Mouse (Mus musculus) neural tube, embryonic 13.5 days (tissue): Measurements from ENCODE around the gene Jakmip3. TPM values are rescaled to one million over a fixed set of nuclear protein-coding genes. Genes with fewer than 3 reads are reported as not detected.

Experiments
- ATAC-seq: fragments of 200-750 bp; cut with Nextera tagmentation; 2 replicates; pipeline ENCODE4 v1.8.0; 2017; ENCODE audit warnings: low read depth, mild to moderate bottlenecking, moderate TSS enrichment, moderate library complexity
- H3K27ac ChIP-seq: fragments of 300-500 bp; sonication (generic); replicated peaks from 2 replicates; pipeline ENCODE4 v1.5.1; 2015; ENCODE audit warnings: moderate library complexity, mild to moderate bottlenecking, inconsistent platforms
- H3K27me3 ChIP-seq: fragments of 300-500 bp; sonication (generic); 2 replicates; pipeline ENCODE4 v1.6.1; 2015; ENCODE audit warnings: mild to moderate bottlenecking, inconsistent platforms
- H3K36me3 ChIP-seq: fragments of 300-500 bp; sonication (generic); 2 replicates; pipeline ENCODE4 v1.6.1; 2015; ENCODE audit warnings: mild to moderate bottlenecking, inconsistent platforms
- H3K4me1 ChIP-seq: fragments of 300-500 bp; sonication (generic); replicated peaks from 2 replicates; pipeline ENCODE4 v1.6.1; 2015; ENCODE audit warnings: inconsistent platforms
- H3K4me2 ChIP-seq: fragments of 300-500 bp; sonication (generic); 2 replicates; pipeline ENCODE4 v1.6.1; 2015; ENCODE audit warnings: inconsistent platforms, mild to moderate bottlenecking, moderate library complexity
- H3K4me3 ChIP-seq: fragments of 300-500 bp; sonication (generic); 2 replicates; pipeline ENCODE4 v1.5.1; 2015; ENCODE audit warnings: mild to moderate bottlenecking, inconsistent platforms
- H3K9ac ChIP-seq: fragments of 300-500 bp; sonication (generic); 2 replicates; pipeline ENCODE4 v1.6.1; 2015; ENCODE audit warnings: moderate library complexity, mild to moderate bottlenecking, inconsistent platforms
- H3K9me3 ChIP-seq: fragments of 300-500 bp; sonication (generic); 2 replicates; pipeline ENCODE4 v1.6.1; 2016; ENCODE audit warnings: inconsistent platforms
- WGBS: fragments of 180-500 bp; shearing (Covaris S2); methylation state at CpG from one replicate; pipeline ENCODE4 v1.1.7; 2015; 5-methylcytosine and 5-hydroxymethylcytosine counted together
- polyA plus RNA-seq: library from polyadenylated mRNA; unstranded; fragments of >200 nt; fragmentation: Nextera tagmentation; extraction: Ambion mirVana; gene quantifications from 2 replicates; pipeline ENCODE4 v1.2.1, GENCODE M21; 2015

Gene Jakmip3
- polyA plus RNA-seq, 1 experiment from 2014 or later = 5.1 TPM

DNA sequence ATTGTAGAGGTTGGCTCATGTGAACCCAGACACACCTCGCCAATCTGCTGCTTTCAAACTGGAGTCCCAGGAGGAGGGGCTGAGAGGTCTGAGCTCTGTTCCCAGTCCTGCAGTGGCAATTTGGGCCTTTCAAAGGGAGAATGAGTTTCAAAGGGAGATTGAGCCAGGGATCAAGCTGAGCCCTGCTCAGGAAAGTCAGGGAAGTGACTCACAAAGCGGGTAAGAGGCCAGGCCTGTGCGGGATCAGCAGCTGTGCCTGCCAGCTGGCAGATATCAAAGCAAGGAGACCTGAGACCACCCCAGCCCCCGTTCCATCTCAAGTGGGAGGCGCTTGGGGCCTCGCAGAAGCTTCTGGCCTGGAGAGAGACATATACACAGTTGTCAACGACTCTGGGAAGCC is 136.8 kb downstream of the Jakmip3 start:
- no peaks in the 10 kb centered on the region for H3K36me3 ChIP-seq
- H3K4me1 ChIP-seq = peaks cover 80% of the 10 kb centered on the region
- H3K9ac ChIP-seq = 0 out of 2 replicates have a peak overlapping the region, but pooled peaks have one; percentile 43
- peak overlapping the region; percentile 96 for H3K27ac ChIP-seq
- no peaks in the 10 kb centered on the region for H3K27me3 ChIP-seq
- no peaks in the 10 kb centered on the region for H3K9me3 ChIP-seq
- WGBS = 12% methylated on average over 7 of the region's 7 CpGs
- ATAC-seq = no peak
- no peak overlapping the region for H3K4me3 ChIP-seq
- peak overlapping the region; percentile 21; the same call in 1 of the 2 replicates for H3K4me2 ChIP-seq

DNA sequence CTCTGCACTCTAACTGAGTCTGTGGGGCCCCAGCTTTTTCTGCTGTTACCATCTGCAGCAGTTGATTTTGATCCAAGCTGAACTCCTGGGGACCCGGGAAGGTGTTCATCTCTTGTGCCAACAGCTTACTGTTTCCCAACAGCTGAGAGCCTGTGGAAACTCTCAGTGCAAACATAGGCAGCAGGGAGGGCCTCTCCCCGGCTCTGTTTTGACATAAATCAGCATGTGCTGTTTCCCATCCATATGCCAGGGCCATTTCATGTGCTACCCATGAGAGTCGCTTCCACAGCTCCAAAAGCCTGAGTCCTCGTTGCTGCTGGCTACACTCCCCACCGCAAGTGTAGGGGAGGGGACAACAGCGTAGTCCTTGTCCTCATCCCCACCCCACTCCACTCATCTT is 137.7 kb downstream of the Jakmip3 start:
- peak overlapping the region; percentile 21 for H3K4me2 ChIP-seq
- 27% methylated on average over 6 of the region's 6 CpGs for WGBS
- H3K36me3 ChIP-seq = no peaks in the 10 kb centered on the region
- peak overlapping the region; percentile 96 for H3K27ac ChIP-seq
- peak overlapping the region; percentile 43; the same call in 1 of the 2 replicates for H3K9ac ChIP-seq
- ATAC-seq = peak; percentile 5; the same call in 1 of the 2 replicates
- H3K9me3 ChIP-seq = no peaks in the 10 kb centered on the region
- H3K4me3 ChIP-seq = no peak overlapping the region
- peaks cover 74% of the 10 kb centered on the region for H3K4me1 ChIP-seq
- no peaks in the 10 kb centered on the region for H3K27me3 ChIP-seq

DNA sequence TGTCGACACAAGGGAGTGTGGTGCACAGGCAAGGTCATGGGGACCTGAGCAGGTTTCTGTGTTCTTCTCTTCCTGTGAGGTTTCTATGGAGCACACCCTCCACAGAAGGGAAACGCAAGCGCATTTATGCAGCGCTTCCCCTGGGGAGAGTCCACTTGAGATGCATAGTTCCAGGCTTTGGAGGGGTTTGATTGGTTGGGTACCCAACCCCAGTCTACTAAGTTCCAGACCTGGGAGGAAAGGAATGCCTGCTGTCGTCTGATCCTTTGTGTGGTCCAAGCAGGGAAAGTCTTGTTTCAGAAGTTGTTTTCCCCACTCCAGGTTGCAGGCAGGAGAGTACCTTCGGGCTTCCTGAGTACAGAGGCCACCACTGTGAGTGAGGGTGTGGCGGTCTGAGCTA is 138.6 kb downstream of the Jakmip3 start:
- WGBS = 64% methylated on average over 7 of the region's 7 CpGs

DNA sequence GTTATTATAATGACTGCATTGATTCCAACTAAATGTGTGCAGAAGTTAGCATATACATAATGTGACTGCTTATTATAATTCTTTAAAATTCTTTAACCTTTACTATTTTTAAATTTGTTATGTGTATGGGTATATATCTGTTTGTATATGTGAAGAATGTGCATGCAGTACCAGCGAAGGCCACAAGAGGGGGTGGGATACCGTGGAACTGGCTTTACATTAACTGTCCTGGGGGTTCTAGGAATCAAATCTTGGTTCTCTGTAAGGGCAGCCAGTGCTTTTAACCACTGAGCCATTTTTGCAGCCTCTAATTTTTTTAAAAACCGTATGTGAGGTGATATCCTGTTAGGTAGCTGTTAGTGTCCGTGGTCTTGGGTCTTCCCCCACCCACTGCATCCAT is 140.2 kb downstream of the Jakmip3 start:
- no peak for ATAC-seq
- H3K27me3 ChIP-seq = no peaks in the 10 kb centered on the region
- no peaks in the 10 kb centered on the region for H3K9me3 ChIP-seq
- H3K27ac ChIP-seq = 0 out of 2 replicates have a peak overlapping the region, but pooled peaks have one; percentile 73
- no peaks in the 10 kb centered on the region for H3K36me3 ChIP-seq
- peaks cover 56% of the 10 kb centered on the region for H3K4me1 ChIP-seq
- H3K9ac ChIP-seq = no peak overlapping the region
- H3K4me2 ChIP-seq = no peak overlapping the region
- H3K4me3 ChIP-seq = no peak overlapping the region
- WGBS = 72% methylated on average over 4 of the region's 4 CpGs

More for the DNA sequence above, 138.6 kb downstream of the Jakmip3 start:
- H3K4me3 ChIP-seq = no peak overlapping the region
- no peaks in the 10 kb centered on the region for H3K9me3 ChIP-seq
- H3K4me1 ChIP-seq = peaks cover 66% of the 10 kb centered on the region
- H3K36me3 ChIP-seq = no peaks in the 10 kb centered on the region
- no peak overlapping the region; the same call in 1 of the 2 replicates for H3K4me2 ChIP-seq
- ATAC-seq = no peak
- no peak overlapping the region for H3K9ac ChIP-seq
- H3K27ac ChIP-seq = peak overlapping the region; percentile 96
- H3K27me3 ChIP-seq = no peaks in the 10 kb centered on the region

DNA sequence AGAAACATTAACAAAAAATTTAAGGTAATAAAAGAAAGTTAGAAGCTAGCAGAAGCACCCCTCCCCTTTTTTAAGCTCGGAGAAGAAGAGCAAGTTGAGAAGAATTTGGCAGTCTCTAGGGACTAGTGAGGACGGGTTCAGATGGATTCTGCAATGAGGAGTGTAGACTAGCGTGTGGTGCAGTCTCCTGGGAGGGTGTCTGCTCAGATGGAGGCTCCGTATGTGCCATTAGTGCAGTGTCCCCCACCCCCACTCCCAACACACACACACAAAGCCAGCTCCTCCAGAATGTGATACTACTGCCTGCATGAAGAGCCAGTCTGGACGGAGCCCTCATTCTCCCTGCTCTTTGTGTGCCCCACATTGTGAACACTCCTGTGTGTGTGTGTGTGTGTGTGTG is 140.6 kb downstream of the Jakmip3 start:
- 33% methylated on average over 5 of the region's 5 CpGs for WGBS
- H3K27ac ChIP-seq = peak overlapping the region; percentile 73; the same call in 1 of the 2 replicates

DNA sequence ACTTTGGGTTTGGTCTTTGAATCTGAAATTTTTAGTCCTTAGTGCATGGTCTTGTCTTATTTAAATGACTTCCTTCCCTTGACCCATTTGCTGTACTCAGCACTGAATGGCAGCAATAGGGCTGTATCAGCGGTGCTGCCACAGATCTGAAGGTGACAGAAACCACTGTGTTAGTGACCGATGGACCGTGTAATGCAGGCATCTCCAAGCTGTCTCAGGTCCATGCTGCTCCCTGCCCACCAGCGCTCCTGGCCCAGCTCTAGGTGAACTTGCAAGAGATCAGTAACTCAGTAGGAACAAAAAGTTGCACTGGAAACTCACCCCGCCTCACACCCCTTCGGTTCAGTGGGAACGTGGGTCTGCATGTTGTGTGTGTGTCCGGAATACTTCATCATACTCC is 141.8 kb downstream of the Jakmip3 start:
- Histone ChIP-seq H3K27me3 (no peaks in the 10 kb centered on the region), H3K9me3 (no peaks in the 10 kb centered on the region), H3K4me1 (peaks cover 47% of the 10 kb centered on the region), H3K4me3 (no peak overlapping the region), H3K9ac (no peak overlapping the region), H3K4me2 (no peak overlapping the region), H3K36me3 (no peaks in the 10 kb centered on the region), H3K27ac (no peak overlapping the region; the same call in 1 of the 2 replicates)
- ATAC-seq = no peak
- WGBS = 57% methylated on average over 8 of the region's 8 CpGs

More for the DNA sequence above, 140.6 kb downstream of the Jakmip3 start:
- Histone ChIP-seq H3K4me1 (peaks cover 51% of the 10 kb centered on the region), H3K36me3 (no peaks in the 10 kb centered on the region), H3K27me3 (no peaks in the 10 kb centered on the region), H3K9me3 (no peaks in the 10 kb centered on the region), H3K4me3 (no peak overlapping the region), H3K9ac (no peak overlapping the region), H3K4me2 (no peak overlapping the region)
- ATAC-seq = no peak

DNA sequence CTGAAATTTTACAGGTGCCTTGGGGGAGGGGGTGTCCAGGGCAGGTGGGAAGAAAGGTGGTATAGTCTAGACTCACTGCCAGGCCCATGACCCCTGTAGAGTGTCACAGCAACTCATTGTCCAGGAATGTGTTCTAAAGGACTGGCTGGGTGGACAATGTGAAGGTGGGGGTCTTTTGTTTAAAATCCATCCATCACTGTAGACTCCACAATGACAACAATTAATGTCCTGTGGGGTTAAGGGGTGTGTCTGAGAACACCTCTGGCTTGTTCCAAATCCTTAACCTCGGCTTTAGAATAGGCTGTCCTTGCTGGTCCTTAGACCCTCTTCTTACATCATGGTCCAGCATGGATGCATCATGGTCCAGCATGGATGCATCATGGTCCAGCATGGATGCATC is 143.8 kb downstream of the Jakmip3 start:
- WGBS = 21% methylated on average over 1 of the region's 1 CpGs
- no peak overlapping the region for H3K4me3 ChIP-seq
- no peaks in the 10 kb centered on the region for H3K27me3 ChIP-seq
- no peaks in the 10 kb centered on the region for H3K9me3 ChIP-seq
- H3K36me3 ChIP-seq = peaks cover 1% of the 10 kb centered on the region; the same call in 1 of the 2 replicates
- H3K4me2 ChIP-seq = no peak overlapping the region
- no peak overlapping the region for H3K9ac ChIP-seq
- peaks cover 47% of the 10 kb centered on the region for H3K4me1 ChIP-seq
- no peak overlapping the region for H3K27ac ChIP-seq
- no peak for ATAC-seq

DNA sequence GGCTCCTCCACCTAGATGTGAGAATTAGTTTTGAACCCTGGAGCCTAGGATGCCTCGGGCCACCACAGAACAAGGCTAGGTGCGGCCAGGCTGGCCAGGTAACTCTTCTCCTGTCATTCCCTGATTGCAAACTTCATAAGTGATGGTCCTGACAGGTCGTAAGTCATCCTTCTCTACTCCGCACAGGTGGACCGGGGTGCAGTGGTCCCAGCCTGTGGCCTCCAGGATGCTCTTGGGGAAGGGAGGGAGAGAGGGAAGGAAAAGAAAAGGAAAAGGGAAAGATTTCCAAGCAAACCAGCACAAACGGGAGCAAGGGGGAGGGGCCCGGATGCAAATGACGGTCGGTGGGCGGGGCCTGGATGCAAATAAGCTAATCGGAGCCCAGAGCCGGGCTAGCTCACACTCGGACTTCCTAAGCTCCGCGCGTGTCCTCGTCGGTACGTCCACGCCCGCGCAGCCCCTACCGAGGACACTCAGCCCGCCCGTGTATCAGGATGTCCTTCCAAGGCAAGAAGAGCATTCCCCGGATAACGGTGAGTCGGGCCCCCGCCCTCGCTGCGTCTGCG is 145.2 kb downstream of the Jakmip3 start, which contains the start of gene Dpysl4:
Gene Dpysl4 (plus strand): TSS at position 373 of the 566 bp plus-strand sequence.
- Histone ChIP-seq H3K4me2 (peak within 1 kb of the TSS; percentile 69), H3K4me1 (peaks cover 60% of the 10 kb centered on the region), H3K4me3 (peak within 1 kb of the TSS; percentile 89), H3K36me3 (peaks cover 15% of the 10 kb centered on the region), H3K27me3 (no peaks in the 10 kb centered on the region), H3K27ac (peak within 1 kb of the TSS; percentile 91), H3K9ac (peak within 1 kb of the TSS; percentile 97), H3K9me3 (no peaks in the 10 kb centered on the region)
- 5% methylated on average over 32 of the region's 32 CpGs for WGBS
- peak; percentile 84 for ATAC-seq

DNA sequence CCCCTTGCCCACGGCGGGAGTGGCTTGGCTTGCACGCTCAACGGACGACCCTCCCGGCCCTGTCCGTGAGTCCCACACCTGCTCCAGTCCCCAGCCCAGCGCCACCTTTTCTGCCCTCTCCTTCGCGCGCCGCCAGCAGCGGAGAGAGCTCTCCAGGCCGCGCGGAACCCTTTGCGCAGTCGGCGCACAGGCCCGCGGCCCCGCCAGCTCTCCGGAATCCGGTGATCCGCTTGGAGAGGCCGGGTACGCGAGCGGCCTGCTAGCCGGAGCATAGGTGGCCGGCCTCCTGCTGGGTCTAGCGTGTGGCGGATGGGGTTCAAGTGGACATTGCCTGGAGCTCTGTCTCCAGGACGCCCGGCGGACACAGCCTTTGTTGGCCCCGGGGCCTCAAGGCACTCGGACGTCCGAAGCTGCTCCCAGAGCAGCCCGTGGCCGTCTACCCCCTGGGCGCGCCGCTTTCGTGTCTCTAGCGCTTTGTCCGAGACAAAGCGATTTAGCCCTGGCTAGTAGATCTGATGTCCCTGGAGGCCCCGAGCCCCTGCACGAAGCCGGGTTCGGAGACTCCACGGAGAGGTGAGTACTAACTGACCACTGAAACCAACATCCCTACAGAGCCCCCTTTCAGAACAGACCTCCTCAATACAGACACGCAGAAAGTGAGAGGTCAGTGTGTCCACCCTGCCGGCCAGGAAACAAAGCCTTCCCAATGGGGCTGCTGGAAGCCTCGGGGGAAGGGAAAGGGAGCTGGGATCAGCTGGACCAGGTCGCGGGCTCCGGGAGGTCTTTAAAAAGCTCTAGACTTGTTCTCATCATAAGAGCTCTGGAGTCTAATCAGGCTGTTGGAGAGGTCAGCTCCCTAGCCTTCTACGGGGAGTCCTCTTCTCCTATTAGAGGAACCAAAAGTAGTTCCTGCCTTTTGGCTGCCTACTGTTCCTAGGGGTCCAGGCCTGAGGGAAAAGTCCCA is 145.9 kb downstream of the Jakmip3 start:
- Histone ChIP-seq H3K9me3 (no peaks in the 10 kb centered on the region), H3K4me3 (peak overlapping the region; percentile 89), H3K9ac (peak overlapping the region; percentile 97), H3K4me2 (peak overlapping the region; percentile 69), H3K36me3 (peaks cover 23% of the 10 kb centered on the region), H3K4me1 (peaks cover 58% of the 10 kb centered on the region), H3K27ac (peak overlapping the region; percentile 91), H3K27me3 (no peaks in the 10 kb centered on the region)
- WGBS = 1% methylated on average over 61 of the region's 61 CpGs
- ATAC-seq = peak; percentile 51

DNA sequence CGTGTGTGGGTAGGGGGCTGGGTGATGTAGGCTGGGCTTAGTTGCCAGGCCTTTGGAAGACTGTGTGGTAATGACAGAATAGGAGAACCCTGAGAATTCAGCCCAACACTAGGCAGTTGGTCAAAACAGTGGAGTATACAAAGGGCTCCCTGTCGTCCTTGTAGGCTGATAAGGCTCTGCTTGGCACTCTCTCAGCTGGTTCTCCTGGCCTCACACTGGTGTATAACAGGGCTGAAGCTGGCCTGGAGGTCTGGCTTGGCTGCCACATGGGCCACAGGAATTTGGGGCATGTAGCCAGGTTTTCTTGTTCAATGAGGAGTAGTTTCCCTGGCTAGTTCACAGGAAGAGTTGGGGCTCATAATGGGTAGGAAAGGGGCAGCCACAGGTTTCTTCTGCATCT is 147.3 kb downstream of the Jakmip3 start:
- Histone ChIP-seq H3K36me3 (peaks cover 36% of the 10 kb centered on the region), H3K9me3 (no peaks in the 10 kb centered on the region), H3K4me2 (peak overlapping the region; percentile 69), H3K27me3 (no peaks in the 10 kb centered on the region), H3K4me1 (peaks cover 49% of the 10 kb centered on the region), H3K4me3 (peak overlapping the region; percentile 89), H3K27ac (peak overlapping the region; percentile 91), H3K9ac (peak overlapping the region; percentile 97)
- no peak for ATAC-seq
- WGBS = 51% methylated on average over 2 of the region's 2 CpGs

DNA sequence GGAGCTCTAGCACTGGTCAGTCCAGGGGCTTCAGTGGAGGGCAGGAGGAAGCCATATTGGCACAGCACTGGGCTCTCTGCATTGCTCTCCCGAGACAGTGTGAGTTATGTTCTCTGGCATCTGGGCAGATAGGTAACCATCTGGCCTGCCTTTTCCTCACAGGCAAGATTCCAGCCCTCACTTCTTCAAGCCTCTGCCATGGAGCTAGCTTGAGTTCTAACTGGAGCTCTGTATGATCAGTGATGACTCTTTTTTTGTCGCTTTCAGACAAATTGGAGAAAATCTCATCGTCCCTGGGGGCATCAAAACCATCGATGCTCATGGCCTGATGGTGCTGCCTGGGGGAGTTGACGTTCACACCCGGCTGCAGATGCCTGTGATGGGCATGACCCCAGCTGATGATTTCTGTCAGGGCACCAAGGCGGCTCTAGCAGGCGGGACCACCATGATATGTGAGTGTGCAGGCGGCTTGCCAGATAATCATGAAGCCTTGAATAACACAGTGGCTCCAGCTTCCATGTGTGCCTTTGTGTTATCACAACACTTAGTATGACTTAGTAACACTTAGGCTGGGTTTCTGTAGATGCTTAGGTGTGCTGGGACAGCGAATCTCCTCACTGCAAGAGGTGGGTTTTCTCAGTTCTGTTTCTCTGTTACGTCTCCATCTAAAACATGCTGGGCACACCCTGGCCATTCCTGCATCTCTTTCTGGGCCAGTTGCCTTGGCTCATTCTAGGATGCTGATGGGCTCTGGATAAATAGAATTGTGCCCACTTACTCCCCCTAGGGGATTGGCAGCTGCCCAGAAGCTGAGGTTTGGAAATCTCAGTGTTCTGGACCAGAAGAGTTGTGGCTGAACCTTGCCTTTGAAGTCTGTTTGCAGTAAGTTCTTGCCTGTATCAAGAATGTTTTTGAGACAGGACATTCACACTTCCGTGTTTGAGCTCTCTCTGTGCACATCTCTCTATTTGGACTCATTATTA is 149.7 kb downstream of the Jakmip3 start:
- Histone ChIP-seq H3K4me1 (peaks cover 49% of the 10 kb centered on the region), H3K4me2 (peak overlapping the region; percentile 69), H3K9me3 (no peaks in the 10 kb centered on the region), H3K36me3 (peaks cover 60% of the 10 kb centered on the region), H3K4me3 (no peak overlapping the region), H3K27ac (peak overlapping the region; percentile 47), H3K27me3 (no peaks in the 10 kb centered on the region), H3K9ac (peak overlapping the region; percentile 51)
- WGBS = 60% methylated on average over 12 of the region's 12 CpGs
- ATAC-seq = no peak
